24 mouse cellular contexts compared by ENCODE assay signal in genomic region chr9:113342131-113342530, GRCm38 (mm10).
A peak's percentile ranks its signal among the peaks of the same experiment; 100 is the strongest.
DNase-seq lines count a peak whose midpoint lies in the region; ATAC-seq and TF ChIP-seq lines count a peak whose summit lies in the region.
"Had no signal": no experiment of that assay in that cellular context is flagged by ENCODE, and none has a peak within 500 bp of the region (broad histone marks: within the 10 kb centered on the region; RNA-seq: fewer than 3 reads in every experiment).

No protein-coding gene starts in this region.

- peak; percentile 56 for TF ChIP-seq CTCF in layer of hippocampus, adult 2 months (conservative IDR thresholded peaks at IDR 0.05)
- TF ChIP-seq CTCF in left cerebral cortex, adult 2 months (IDR thresholded peaks at IDR 0.05), result peak; percentile 27
- TF ChIP-seq CTCF in cerebellum, adult 2 months (IDR thresholded peaks at IDR 0.05; ENCODE audit: borderline replicate concordance, insufficient read depth, low read depth, low read length), result no peak

- no peak for TF ChIP-seq POLR2A in cerebellum, adult 2 months (IDR thresholded peaks at IDR 0.05; ENCODE audit: borderline replicate concordance, insufficient read depth, low read length)

- no peak overlapping the region for H3K27ac ChIP-seq in layer of hippocampus, adult 2 months
- peak overlapping the region; percentile 87; the same call in 1 of the 2 replicates for H3K27ac ChIP-seq in left cerebral cortex, adult 2 months
- H3K27ac ChIP-seq in cerebellum, adult 2 months (ENCODE audit: insufficient read depth, low read length), result no peak overlapping the region
- H3K27ac ChIP-seq: embryonic facial prominence, embryonic 15.5 days; kidney, postnatal 0 days; limb, embryonic 13.5 days; liver, embryonic 15.5 days; stomach, postnatal 0 days had no signal

- WGBS in cerebellum, adult 2 months, result 93% methylated on average over 7 of the region's 7 CpGs

- ATAC-seq in megakaryocyte-erythroid progenitor cell, adult 5-6 weeks (replicated peaks; ENCODE audit: low FRiP score, low TSS enrichment, poor library complexity, severe bottlenecking), result no peak
- ATAC-seq: activated CD4-positive, CD25-positive, alpha-beta regulatory T cell, adult 4 months; hindbrain, embryonic 16.5 days; Patski had no signal

- H3K27me3 ChIP-seq in cerebellum, adult 2 months (ENCODE audit: control insufficient read depth, insufficient read depth, low read length), result no peaks in the 10 kb centered on the region
- H3K27me3 ChIP-seq: embryonic facial prominence, embryonic 15.5 days; heart, embryonic 12.5 days; limb, embryonic 13.5 days; liver, embryonic 15.5 days; megakaryocyte, embryonic 14.5 days; Patski had no signal

- peaks cover 6% of the 10 kb centered on the region; the same call in 1 of the 2 replicates for H3K4me1 ChIP-seq in cerebellum, adult 2 months (ENCODE audit: control insufficient read depth, insufficient read depth, low read length)
- H3K4me1 ChIP-seq: embryonic facial prominence, embryonic 15.5 days; liver, embryonic 15.5 days; megakaryocyte, embryonic 14.5 days had no signal

- H3K4me3 ChIP-seq in layer of hippocampus, adult 2 months, result no peak overlapping the region
- no peak overlapping the region for H3K4me3 ChIP-seq in left cerebral cortex, adult 2 months
- H3K4me3 ChIP-seq in cerebellum, adult 2 months (replicated peaks; ENCODE audit: insufficient read depth, low read depth, low read length), result no peak overlapping the region
- H3K4me3 ChIP-seq: embryonic facial prominence, embryonic 15.5 days; heart, embryonic 12.5 days; limb, embryonic 13.5 days; liver, embryonic 15.5 days had no signal

- intact Hi-C loops in left cerebral cortex, adult 2 months (cut with DNase I), result loop anchor here (1.0 to 10.0 kb wide), 9 partner anchors 40 to 1107 kb away; partner anchors contain the start of gene Arpp21

- DNase-seq in layer of hippocampus, adult 2 months (ENCODE audit: low spot score in 2 of 2), result no peak
- DNase-seq in layer of hippocampus, adult 11-12 months (ENCODE audit: low spot score), result no peak
- DNase-seq in brain, embryonic 18.5 days (ENCODE audit: low read depth, low spot score), result peak; percentile 40
- DNase-seq in left cerebral cortex, adult 2 months (ENCODE audit: extremely low spot score in 1 of 2, low spot score in 2 of 2), result peak; percentile 40 to 41
- peak; percentile 81 to 91 for DNase-seq in right cerebral cortex, postnatal 10 days (ENCODE audit: low spot score in 2 of 2)
- no peak for DNase-seq in thymus, postnatal 36 days
- no peak for DNase-seq in cerebellum, adult 2 months
- DNase-seq: adrenal gland, postnatal 14 days; cerebellum, adult 9-11 months; heart, postnatal 4 days; kidney, adult 11 months; lung, postnatal 10 days; thymus, postnatal 14 days had no signal

Comparison
In these comparisons a context has a peak if more than half of its experiments do, and no peak if none do; other contexts are left out.
1. DNase-seq: peak in brain, embryonic 18.5 days (single experiment), left cerebral cortex, adult 2 months (2 of 2) and right cerebral cortex, postnatal 10 days (2 of 2); none in layer of hippocampus, adult 2 months (0 of 2), layer of hippocampus, adult 11-12 months (single experiment), thymus, postnatal 36 days (0 of 2) and cerebellum, adult 2 months (0 of 2).